Mouse (Mus musculus): Measurements from ENCODE around the gene Akap2. TPM values are rescaled to one million over a fixed set of nuclear protein-coding genes. Genes with fewer than 3 reads are reported as not detected.

Akap2 gene
- polyA plus RNA-seq, 1 experiment from 2014 or later, result 99.3 TPM

DNA sequence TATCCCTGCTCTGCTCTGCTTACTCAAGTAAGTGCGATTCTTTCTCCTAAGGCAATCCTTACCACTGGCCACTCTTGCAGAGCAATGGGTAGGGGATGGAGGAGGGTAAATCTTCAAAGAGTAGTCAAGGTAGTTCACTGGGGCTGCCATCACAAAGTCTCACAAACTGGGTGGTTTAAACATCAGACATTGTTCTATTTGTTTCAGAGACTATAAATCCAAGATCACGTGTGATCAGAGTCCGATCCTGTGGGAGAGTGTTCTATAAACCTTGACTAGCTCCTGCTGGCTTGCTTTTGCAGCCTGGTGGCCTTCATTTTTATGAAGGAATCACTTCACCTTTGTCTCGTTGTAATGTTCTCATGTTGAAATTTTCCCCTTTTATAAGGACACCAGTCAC, 199.3 kb downstream of the Akap2 start:
- H3K27me3 ChIP-seq, result no peaks in the 10 kb centered on the region
- ChIA-PET POLR2A (no interaction called here), CTCF (interaction anchor here (0.6 kb wide), 1 partner anchor 16 kb away, joined by 3 read pairs; no protein-coding TSS in a partner anchor)
- no peak for DNase-seq (ENCODE audit: low read depth, low spot score)
- no peak for ATAC-seq
- in situ Hi-C loops (cut with MboI; ENCODE audit: low pct_unique_long_range_greater_than_20kb), result loop anchor here (25.0 kb wide), 1 partner anchor 454 kb away; no protein-coding TSS in a partner anchor
- no peak for TF ChIP-seq CTCF (IDR thresholded peaks at IDR 0.05)

DNA sequence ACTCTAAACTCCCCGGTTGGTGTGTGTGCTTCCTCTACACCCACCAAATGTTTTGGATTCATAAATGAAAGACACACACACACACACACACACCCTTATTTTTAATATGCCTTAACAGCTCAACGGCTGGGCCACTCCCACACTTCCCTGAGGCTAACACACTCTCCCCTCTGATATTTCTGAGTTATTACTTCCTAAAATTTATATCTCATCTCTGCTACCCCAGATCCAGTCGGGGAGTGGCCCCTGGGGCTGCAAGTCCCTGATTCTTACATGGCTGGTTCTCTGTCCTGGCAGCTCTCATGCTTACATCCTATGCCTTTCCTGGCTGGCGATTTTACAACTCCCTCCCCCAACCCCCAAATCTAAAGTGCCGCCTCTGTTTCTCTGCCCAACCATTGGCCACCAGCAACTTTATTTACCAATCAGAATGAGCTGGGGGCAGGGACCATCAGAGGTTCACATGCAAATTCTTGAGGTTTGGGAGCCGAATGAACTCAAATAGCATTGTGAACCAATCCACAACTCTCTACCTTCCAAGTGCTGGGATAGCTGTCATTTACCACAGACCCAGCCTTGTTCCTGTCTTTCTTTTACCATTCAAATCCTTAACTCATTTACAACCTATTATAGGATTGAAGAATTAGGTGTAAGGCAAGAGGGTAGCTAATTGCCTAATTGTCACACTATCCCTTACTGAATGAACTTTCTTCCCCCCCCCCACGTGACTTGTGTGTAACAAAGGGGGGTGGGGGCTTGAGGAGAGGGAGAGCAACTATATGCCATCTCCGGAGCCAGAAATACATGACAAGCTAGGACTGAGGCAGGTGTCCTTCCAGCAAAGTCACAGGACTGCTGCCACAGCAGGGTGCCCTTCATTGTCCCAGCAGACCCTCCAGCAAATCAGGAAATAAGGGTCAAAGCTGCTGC, 202.3 kb downstream of the Akap2 start:
- ChIA-PET CTCF (interaction anchor here (1.6 kb wide), 1 partner anchor 9 kb away, joined by 4 read pairs; no protein-coding TSS in a partner anchor), POLR2A (no interaction called here)
- H3K27me3 ChIP-seq, result no peaks in the 10 kb centered on the region
- no peak for ATAC-seq
- TF ChIP-seq CTCF (IDR thresholded peaks at IDR 0.05), result no peak
- in situ Hi-C loops (cut with MboI; ENCODE audit: low pct_unique_long_range_greater_than_20kb), result loop anchor here (25.0 kb wide), 1 partner anchor 457 kb away; no protein-coding TSS in a partner anchor
- no peak for DNase-seq (ENCODE audit: low read depth, low spot score)

DNA sequence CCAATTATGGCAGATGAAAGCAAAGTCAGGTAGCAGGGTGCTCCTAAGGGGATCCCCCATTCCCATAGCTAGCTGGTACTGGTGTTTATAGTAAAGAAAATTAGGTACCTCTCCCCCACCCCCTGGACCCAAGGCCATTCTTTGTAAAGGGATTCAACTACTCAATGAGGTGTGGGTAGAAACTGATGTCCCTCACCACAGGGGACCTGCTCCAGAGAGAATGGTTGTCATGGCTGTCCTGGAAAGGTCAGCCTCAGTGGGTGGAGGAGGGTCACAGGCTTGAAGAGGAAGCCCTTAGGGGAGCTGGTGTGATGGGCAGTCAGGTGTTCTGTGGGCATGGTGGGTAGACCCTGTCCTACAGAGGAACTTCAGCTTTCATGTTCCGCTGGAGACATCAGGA, 203.1 kb downstream of the Akap2 start:
- no peaks in the 10 kb centered on the region for H3K27me3 ChIP-seq
- TF ChIP-seq CTCF (IDR thresholded peaks at IDR 0.05), result no peak
- ChIA-PET POLR2A (no interaction called here), CTCF (interaction anchor here (1.6 kb wide), 1 partner anchor 8 kb away, joined by 4 read pairs; no protein-coding TSS in a partner anchor)
- in situ Hi-C loops (cut with MboI; ENCODE audit: low pct_unique_long_range_greater_than_20kb), result loop anchor here (25.0 kb wide), 1 partner anchor 458 kb away; no protein-coding TSS in a partner anchor
- DNase-seq (ENCODE audit: low read depth, low spot score) (no peak), ATAC-seq (no peak)

DNA sequence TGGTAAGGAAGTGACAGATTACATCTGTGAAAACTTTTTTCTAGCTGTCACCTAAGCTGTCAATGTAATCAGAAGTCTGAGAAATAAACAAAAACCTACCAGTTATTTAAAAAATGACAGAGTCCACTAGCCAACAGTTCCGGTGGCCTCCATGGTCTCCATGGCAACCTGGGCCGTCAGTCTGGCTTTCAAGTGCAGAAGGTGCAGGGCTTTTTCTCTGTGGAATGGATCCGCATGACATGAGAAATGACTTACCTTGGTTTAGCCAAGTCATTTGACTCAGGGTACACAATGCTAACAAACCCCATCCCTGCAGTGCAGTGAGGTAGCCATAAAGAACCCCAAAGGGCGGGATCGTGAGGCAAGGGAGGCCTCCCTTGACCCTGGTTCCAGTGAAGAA, 204.7 kb downstream of the Akap2 start:
- no peak for ATAC-seq
- no peaks in the 10 kb centered on the region for H3K27me3 ChIP-seq
- CTCF ChIA-PET, result no interaction called here
- POLR2A ChIA-PET, result no interaction called here
- no peak for TF ChIP-seq CTCF (IDR thresholded peaks at IDR 0.05)
- in situ Hi-C loops (cut with MboI; ENCODE audit: low pct_unique_long_range_greater_than_20kb), result loop anchor here (25.0 kb wide), 1 partner anchor 460 kb away; no protein-coding TSS in a partner anchor
- no peak for DNase-seq (ENCODE audit: low read depth, low spot score)

DNA sequence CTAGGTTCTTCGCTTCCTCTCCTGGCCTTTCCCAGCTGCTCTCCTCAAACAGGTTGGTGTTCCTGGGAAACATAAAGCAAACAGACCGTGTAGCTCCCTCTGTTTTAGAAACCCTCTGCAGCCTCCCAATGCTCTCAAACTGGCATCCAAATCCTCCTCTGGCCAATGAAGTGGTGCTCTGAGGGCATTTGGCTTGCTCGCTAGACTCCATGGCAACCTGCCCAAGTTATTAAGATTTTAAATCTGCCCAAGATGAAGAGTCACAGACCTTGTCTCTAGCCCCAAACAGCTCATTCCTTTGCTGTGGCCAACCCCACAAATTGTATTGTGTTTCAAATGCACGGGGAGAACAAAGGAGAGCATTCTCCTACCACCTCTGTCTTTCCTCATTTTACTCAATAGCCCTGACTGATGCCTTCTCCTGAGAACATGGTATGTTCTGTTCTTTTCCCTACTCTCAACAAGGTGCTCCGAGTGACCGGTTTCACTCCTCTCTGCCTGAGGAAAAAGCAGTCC, 207.2 kb downstream of the Akap2 start:
- POLR2A ChIA-PET, result no interaction called here
- in situ Hi-C loops (cut with MboI; ENCODE audit: low pct_unique_long_range_greater_than_20kb), result loop anchor here (25.0 kb wide), 2 partner anchors 288 to 462 kb away; partner anchors contain the start of gene Svep1

DNA sequence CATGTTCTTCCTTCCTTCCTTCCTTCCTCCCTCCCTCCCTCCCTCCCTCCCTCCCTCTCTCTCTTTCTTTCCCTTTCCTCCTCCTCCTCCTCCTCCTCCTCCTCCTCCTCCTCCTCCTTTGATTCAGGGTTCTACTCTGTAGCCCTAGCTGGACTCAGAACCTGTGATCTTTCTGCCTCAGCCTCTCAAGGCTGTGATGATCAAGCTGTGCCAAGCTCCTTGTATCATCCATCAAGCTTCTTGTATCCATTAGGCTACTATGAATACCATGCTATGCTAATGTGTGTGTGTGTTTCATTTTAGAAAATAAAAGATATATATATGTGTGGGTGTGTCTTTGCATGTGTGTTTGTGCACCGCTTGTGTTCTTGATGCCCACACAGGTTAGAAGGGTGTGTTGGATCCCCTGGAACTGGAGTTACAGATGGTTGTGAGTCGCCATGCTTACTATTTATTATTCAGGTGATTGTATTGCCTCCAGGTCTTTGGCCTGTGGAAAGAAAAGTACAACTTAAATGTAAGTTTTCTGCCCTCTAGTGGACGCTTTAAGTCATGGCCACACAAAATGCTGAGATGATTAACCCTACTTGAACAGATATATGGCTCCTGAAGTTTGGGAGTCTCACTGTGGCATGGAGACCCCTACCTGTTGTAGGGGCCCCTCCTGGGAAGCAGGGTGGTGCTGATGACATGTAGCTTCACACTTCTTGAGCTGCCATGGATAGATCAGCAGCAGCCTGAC, 210.2 kb downstream of the Akap2 start:
- ATAC-seq (no peak), DNase-seq (ENCODE audit: low read depth, low spot score) (no peak)
- H3K27me3 ChIP-seq, result no peaks in the 10 kb centered on the region
- TF ChIP-seq CTCF (IDR thresholded peaks at IDR 0.05), result peak; percentile 55
- ChIA-PET POLR2A (interaction anchor here (0.5 to 0.6 kb wide), 2 partner anchors 49 to 658 kb away, joined by 3 read pairs; no protein-coding TSS in a partner anchor), CTCF (interaction anchor here (1.1 to 1.2 kb wide), 2 partner anchors 8 to 9 kb away, joined by 3 to 4 read pairs; no protein-coding TSS in a partner anchor)
- in situ Hi-C loops (cut with MboI; ENCODE audit: low pct_unique_long_range_greater_than_20kb), result loop anchor here (25.0 kb wide), 1 partner anchor 285 kb away; the partner anchor contains the start of gene Svep1

More for the DNA sequence above, 207.2 kb downstream of the Akap2 start:
- CTCF ChIA-PET, result interaction anchor here (1.7 kb wide), 1 partner anchor 21 kb away, joined by 4 read pairs; no protein-coding TSS in a partner anchor
- no peak for DNase-seq (ENCODE audit: low read depth, low spot score)
- ATAC-seq, result no peak
- H3K27me3 ChIP-seq, result no peaks in the 10 kb centered on the region
- no peak for TF ChIP-seq CTCF (IDR thresholded peaks at IDR 0.05)

DNA sequence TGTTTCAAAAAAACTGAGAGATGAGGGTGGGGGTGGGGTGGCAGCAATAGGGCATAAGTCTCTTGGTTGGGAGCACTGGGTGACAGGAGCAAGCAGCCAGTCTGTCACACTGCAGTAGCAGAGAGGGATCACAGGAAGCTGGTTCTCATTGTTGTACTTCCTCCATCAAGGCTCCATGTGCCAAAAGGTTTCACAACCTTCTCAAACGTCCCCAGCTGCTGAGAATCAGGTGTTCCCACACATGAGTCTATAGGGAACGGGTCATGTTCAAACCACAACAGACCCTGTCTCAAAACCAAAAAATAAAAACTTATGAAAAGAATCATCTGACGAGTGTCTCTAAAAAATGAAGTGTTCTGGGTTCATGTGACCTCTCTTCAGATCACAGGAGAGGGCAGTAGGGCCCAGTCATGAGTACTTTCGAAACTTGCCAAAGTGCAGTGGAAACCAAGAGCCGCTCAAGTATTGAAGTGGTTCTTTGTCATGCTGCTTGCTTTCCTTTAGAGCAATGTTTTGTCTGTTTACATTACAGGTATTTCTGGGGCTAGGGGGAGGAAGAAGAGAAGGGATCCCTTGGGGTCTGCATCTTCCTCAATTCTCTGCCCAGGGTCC, 213.2 kb downstream of the Akap2 start:
- ATAC-seq, result no peak
- in situ Hi-C loops (cut with MboI; ENCODE audit: low pct_unique_long_range_greater_than_20kb), result loop anchor here (10.0 to 25.0 kb wide), 2 partner anchors 144 to 282 kb away; partner anchors contain the start of gene Svep1
- CTCF ChIA-PET, result interaction anchor here (1.0 kb wide), 1 partner anchor 10 kb away, joined by 3 read pairs; no protein-coding TSS in a partner anchor
- DNase-seq (ENCODE audit: low read depth, low spot score), result no peak
- no peaks in the 10 kb centered on the region for H3K27me3 ChIP-seq
- POLR2A ChIA-PET, result interaction anchor here (0.6 kb wide), 1 partner anchor 221 kb away, joined by 4 read pairs; no protein-coding TSS in a partner anchor
- no peak for TF ChIP-seq CTCF (IDR thresholded peaks at IDR 0.05)

DNA sequence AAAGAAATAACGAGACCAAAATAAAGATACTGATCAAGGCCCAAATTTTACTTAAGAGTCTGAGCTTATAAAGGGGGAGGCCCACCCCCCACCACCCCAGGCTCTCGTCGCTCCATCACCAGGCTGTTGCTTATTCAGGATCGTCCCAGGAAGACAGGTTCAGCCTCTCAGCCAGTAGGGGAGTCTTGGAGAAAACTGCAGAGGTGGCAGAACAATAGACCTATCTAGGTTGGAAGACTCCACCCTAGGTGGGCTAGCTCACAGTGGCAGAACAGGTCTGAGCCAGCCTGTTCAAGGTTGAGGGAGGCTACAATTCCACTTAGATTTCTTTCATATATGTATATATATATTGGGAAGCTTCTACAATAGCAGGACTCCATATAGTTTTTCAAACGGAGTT, 216.7 kb downstream of the Akap2 start:
- ATAC-seq, result no peak
- ChIA-PET POLR2A (no interaction called here), CTCF (no interaction called here)
- no peak for TF ChIP-seq CTCF (IDR thresholded peaks at IDR 0.05)
- H3K27me3 ChIP-seq, result no peaks in the 10 kb centered on the region
- in situ Hi-C loops (cut with MboI; ENCODE audit: low pct_unique_long_range_greater_than_20kb), result loop anchor here (10.0 to 25.0 kb wide), 2 partner anchors 141 to 278 kb away; partner anchors contain the start of gene Svep1
- DNase-seq (ENCODE audit: low read depth, low spot score), result no peak

DNA sequence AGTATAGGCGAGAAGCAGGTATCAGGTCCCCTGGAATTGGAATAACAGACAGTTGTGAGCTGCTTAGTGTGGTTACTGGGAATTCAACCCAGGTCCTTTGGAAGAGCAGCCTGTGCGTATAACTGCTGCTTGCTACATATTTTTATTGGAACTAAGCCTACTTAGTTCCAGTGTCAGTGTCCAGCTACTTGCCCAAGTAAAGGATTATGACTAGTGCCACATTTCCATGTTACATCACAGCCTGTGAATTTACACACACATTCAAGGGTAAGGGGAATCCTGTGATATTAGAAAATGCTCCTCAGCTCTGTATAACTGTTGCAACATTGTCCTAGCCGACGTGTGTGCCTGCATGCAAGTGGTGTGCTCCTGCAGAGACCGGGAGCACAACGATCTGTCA, 219.8 kb downstream of the Akap2 start:
- no peaks in the 10 kb centered on the region for H3K27me3 ChIP-seq
- TF ChIP-seq CTCF (IDR thresholded peaks at IDR 0.05), result no peak
- in situ Hi-C loops (cut with MboI; ENCODE audit: low pct_unique_long_range_greater_than_20kb), result loop anchor here (10.0 to 25.0 kb wide), 2 partner anchors 138 to 275 kb away; partner anchors contain the start of gene Svep1
- DNase-seq (ENCODE audit: low read depth, low spot score), result no peak
- no peak for ATAC-seq
- CTCF ChIA-PET, result interaction anchor here (1.2 kb wide), 1 partner anchor 9 kb away, joined by 3 read pairs; no protein-coding TSS in a partner anchor
- POLR2A ChIA-PET, result no interaction called here

Measured in Patski (cell line).